Mouse (Mus musculus) ES-Bruce4 (cell line): Measurements from ENCODE around the gene B3gnt2.

Experiments
- CTCF ChIP-seq: IDR thresholded peaks from one replicate; pipeline ENCODE4 v1.8.1; 2011; ENCODE audit warnings: low read depth, low read length
- EP300 ChIP-seq: IDR thresholded peaks from 2 replicates; pipeline ENCODE4 v1.6.1; 2011; ENCODE audit warnings: low read depth, low read length; ENCODE audit not compliant: insufficient read depth
- POLR2A ChIP-seq: IDR thresholded peaks from one replicate; pipeline ENCODE4 v1.8.1; 2011; ENCODE audit warnings: low read length; ENCODE audit not compliant: insufficient read depth

DNA sequence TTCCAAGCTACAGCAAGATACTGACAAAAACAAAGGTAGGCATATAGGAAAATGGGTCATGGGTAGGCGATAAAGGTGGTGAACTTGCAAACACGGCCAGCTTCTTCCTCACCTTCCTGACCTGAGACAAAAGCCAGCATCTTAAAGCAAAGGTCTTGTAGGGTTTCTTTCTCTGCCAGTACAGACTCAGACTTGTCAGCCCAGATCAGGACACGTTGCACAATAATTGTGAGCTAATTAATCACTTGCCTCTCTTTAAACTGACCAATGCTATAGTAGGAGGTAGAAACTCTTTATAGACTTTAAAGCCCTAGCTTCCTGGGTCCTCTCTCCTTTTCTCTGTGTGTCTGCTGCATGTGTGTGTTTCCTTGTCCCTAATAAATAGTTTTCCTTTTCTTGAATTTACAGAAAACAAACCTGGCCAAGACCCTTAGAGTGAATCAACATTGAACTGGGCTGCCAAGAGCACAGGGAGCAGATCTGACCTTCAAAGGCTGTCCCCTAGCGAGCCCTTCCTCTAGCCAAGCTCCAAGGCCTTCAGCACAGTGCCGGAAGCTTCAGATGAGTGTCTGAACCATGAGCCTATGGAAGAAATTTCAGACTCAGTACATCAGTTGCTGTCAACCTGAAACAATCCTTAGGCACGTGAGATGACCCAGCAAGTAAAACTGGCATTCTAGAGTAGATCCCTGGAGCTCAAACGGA, 124.1 kb downstream of the B3gnt2 start:
- TF ChIP-seq POLR2A (no peak), EP300 (no peak), CTCF (no peak)
